Mouse (Mus musculus) heart, embryonic 16.5 days (tissue): ENCODE measurements around the gene Ecd. TPM values are rescaled to one million over a fixed set of nuclear protein-coding genes. Genes with fewer than 3 reads are reported as not detected.

Experiments
- ATAC-seq: fragments of 200-750 bp; cut with Nextera tagmentation; replicated peaks from 2 replicates; pipeline ENCODE4 v1.8.0; 2017; ENCODE audit warnings: moderate number of reproducible peaks; ENCODE audit not compliant: insufficient read depth, low FRiP score; ENCODE audit errors: extremely low read depth
- H3K27ac ChIP-seq: fragments of 300-500 bp; sonication (generic); 2 replicates; pipeline ENCODE4 v1.5.1; 2014; ENCODE audit warnings: mild to moderate bottlenecking, low read length, control low read depth, moderate library complexity
- H3K27me3 ChIP-seq: fragments of 300-500 bp; sonication (generic); 2 replicates; pipeline ENCODE4 v1.6.1; 2014; ENCODE audit warnings: low read length, mixed read lengths; ENCODE audit not compliant: control insufficient read depth, insufficient read depth
- H3K36me3 ChIP-seq: fragments of 300-500 bp; sonication (generic); 2 replicates; pipeline ENCODE4 v1.6.1; 2014; ENCODE audit not compliant: control insufficient read depth, insufficient read depth
- H3K4me1 ChIP-seq: fragments of 300-500 bp; sonication (generic); 2 replicates; pipeline ENCODE4 v1.6.1; 2014; ENCODE audit warnings: low read length, mixed read lengths; ENCODE audit not compliant: control insufficient read depth, insufficient read depth
- H3K4me2 ChIP-seq: fragments of 300-500 bp; sonication (generic); 2 replicates; pipeline ENCODE4 v1.6.1; 2014; ENCODE audit warnings: low read depth, mild to moderate bottlenecking, control low read depth, low read length
- H3K4me3 ChIP-seq: fragments of 300-500 bp; sonication (generic); 2 replicates; pipeline ENCODE4 v1.5.1; 2014; ENCODE audit warnings: mild to moderate bottlenecking, control low read depth, low read length
- H3K9ac ChIP-seq: fragments of 300-500 bp; sonication (generic); 2 replicates; pipeline ENCODE4 v1.6.1; 2014; ENCODE audit warnings: low read length, control low read depth
- H3K9me3 ChIP-seq: fragments of 300-500 bp; sonication (generic); replicated peaks from 2 replicates; pipeline ENCODE4 v1.6.1; 2016; ENCODE audit warnings: low read length; ENCODE audit not compliant: control insufficient read depth
- WGBS: fragments of 180-500 bp; shearing (Covaris S2); extraction: QIAGEN DNeasy Blood & Tissue Kit; methylation state at CpG from one replicate; pipeline ENCODE4 v1.1.7; 2014; 5-methylcytosine and 5-hydroxymethylcytosine counted together
- polyA plus RNA-seq: library from polyadenylated mRNA; unstranded; fragments of >200 nt; fragmentation: Nextera tagmentation; extraction: Ambion mirVana; gene quantifications from 2 replicates; pipeline ENCODE4 v1.2.1, GENCODE M21; 2015

Gene Ecd
- polyA plus RNA-seq, 1 experiment from 2014 or later, result 35.8 TPM

DNA sequence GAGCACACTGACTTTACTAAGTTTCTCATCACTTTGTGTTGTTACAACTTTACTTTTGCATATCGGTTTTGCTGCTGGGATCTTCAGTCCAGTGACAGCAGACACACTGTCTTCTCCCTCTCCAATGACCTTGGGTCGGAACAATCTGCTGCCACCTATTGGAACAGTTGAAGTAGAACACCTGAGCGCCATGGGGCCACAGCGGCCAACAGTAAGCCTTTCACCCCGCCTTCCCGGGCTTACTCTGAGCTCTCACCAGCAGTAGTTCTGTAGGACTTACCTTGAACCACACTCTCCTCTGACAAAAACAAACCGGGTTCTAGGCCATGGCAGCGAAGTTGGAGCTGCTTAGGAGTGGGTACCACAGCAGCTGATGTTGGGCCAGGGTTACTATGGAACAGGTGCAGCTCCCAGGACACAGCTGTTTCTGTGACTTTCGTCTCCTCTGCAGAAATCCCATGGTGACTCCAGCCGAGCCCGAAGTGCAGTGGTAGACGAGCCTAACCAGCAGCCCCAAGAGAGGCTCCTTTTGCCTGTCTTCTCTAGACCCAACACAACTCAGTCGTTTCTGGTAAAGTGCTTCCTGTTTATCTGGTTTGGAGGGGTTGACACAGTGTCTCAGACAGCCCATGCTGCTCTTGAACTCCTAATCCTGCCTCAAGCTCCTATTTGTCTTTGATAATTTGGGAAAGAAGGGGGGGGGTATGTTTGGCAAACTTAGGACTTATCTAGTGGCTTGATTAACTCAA, 30.6 kb upstream of the Ecd start:
- Histone ChIP-seq H3K4me3 (peak overlapping the region; percentile 3; the same call in 1 of the 2 replicates), H3K4me1 (peaks cover 15% of the 10 kb centered on the region), H3K36me3 (peaks cover 29% of the 10 kb centered on the region; the same call in 1 of the 2 replicates), H3K9ac (0 out of 2 replicates have a peak overlapping the region, but pooled peaks have one; percentile 26), H3K4me2 (peak overlapping the region; percentile 36), H3K9me3 (no peaks in the 10 kb centered on the region), H3K27ac (peak overlapping the region; percentile 32; the same call in 1 of the 2 replicates), H3K27me3 (no peaks in the 10 kb centered on the region)
- WGBS, result 28% methylated on average over 13 of the region's 13 CpGs
- peak; percentile 78 for ATAC-seq

DNA sequence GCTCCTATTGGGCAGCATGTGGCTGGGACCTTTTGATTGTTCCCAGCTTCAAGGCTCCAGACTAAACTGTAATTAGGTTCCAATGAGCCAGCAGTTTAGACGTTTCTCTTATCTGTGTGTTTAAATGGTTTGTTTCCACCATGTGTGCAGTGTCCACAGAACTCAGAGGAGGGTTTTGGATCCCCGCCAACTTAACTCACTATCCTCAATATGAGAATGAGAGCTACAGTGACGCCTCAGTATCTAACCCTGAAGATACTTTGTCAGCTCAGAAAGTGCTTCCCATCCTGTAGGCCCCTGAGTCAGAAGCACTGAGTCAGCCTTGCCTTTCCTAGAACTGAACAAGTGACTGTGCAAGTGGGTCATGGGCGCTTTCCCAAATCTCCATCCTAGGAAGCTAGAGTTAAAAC, 29.2 kb upstream of the Ecd start:
- WGBS, result 44% methylated on average over 4 of the region's 4 CpGs
- Histone ChIP-seq H3K27ac (peak overlapping the region; percentile 30), H3K9ac (no peak overlapping the region), H3K4me1 (peaks cover 15% of the 10 kb centered on the region), H3K4me3 (no peak overlapping the region), H3K27me3 (no peaks in the 10 kb centered on the region), H3K4me2 (no peak overlapping the region), H3K36me3 (peaks cover 19% of the 10 kb centered on the region; the same call in 1 of the 2 replicates), H3K9me3 (no peaks in the 10 kb centered on the region)
- ATAC-seq, result peak; percentile 42; the same call in 1 of the 2 replicates

DNA sequence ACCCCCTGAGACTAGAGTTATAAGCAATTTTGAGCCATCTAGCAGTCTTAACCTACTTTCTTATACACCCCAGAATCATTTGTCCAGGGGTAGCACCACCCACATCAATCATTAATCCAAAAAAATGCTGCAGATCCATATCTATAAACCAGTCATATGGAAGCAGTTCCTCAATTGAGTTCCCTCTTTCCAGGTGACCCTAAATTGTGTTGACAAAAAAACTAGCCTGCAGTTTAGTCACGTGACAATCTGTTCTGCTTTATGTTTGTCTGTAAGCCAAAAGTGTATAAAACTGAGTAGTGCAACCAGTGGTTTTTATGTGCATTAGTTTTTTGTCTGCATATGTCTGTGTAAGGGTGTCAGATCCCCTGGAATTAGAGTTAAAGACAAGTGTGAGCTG, 23.9 kb upstream of the Ecd start:
- Histone ChIP-seq H3K9me3 (no peaks in the 10 kb centered on the region), H3K9ac (no peak overlapping the region), H3K27me3 (no peaks in the 10 kb centered on the region), H3K36me3 (peaks cover 13% of the 10 kb centered on the region; the same call in 1 of the 2 replicates), H3K4me3 (no peak overlapping the region), H3K4me2 (no peak overlapping the region), H3K27ac (no peak overlapping the region), H3K4me1 (peaks cover 4% of the 10 kb centered on the region)
- 83% methylated on average over 1 of the region's 1 CpGs for WGBS
- ATAC-seq, result no peak

DNA sequence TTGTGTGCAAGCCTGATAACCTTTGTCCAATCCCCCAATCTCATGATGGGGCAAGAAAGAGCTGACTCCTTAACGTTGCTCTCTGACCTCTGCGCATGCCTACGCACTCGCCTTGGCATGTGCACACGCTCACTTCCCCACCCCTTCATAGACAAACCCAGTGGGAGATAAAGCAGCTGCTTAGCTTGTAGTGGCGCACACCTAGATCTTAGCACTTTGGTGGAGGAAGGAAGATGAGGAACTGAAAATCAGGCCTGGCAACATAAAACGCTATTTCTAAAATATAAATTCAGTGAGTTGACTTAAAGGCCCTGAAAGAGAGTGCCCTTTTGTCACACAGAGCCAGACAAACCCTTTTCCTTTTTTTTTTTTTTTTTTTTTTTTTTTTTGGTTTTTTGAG, 22.9 kb upstream of the Ecd start:
- 79% methylated on average over 7 of the region's 7 CpGs for WGBS
- Histone ChIP-seq H3K9ac (no peak overlapping the region), H3K9me3 (no peaks in the 10 kb centered on the region)

DNA sequence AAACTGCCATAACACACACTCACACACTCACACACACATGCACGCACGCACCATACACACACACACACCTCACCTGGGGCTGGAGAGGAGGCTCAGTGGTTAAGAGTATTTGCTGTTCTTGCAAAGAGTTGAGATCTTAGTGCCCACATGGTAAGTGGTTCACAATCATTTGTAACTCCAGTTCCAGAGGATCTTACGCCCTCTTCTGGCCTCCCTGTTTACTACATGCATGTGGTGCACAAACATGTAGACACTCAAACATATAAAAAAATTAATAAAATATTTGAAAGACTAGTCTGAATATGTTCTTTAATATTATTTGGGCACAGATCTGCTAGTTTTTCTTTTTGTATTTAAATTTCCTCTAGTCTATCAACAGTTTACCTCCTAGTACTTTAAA, 20.4 kb upstream of the Ecd start:
- 94% methylated on average over 3 of the region's 3 CpGs for WGBS
- Histone ChIP-seq H3K9me3 (no peaks in the 10 kb centered on the region), H3K4me2 (no peak overlapping the region), H3K27ac (no peak overlapping the region), H3K9ac (no peak overlapping the region), H3K27me3 (no peaks in the 10 kb centered on the region), H3K4me1 (no peaks in the 10 kb centered on the region), H3K36me3 (peaks cover 10% of the 10 kb centered on the region), H3K4me3 (no peak overlapping the region)
- ATAC-seq, result no peak

More for the DNA sequence above, 22.9 kb upstream of the Ecd start:
- Histone ChIP-seq H3K4me3 (no peak overlapping the region), H3K4me2 (no peak overlapping the region), H3K27me3 (no peaks in the 10 kb centered on the region), H3K27ac (no peak overlapping the region), H3K4me1 (no peaks in the 10 kb centered on the region), H3K36me3 (peaks cover 9% of the 10 kb centered on the region; the same call in 1 of the 2 replicates)
- no peak for ATAC-seq

DNA sequence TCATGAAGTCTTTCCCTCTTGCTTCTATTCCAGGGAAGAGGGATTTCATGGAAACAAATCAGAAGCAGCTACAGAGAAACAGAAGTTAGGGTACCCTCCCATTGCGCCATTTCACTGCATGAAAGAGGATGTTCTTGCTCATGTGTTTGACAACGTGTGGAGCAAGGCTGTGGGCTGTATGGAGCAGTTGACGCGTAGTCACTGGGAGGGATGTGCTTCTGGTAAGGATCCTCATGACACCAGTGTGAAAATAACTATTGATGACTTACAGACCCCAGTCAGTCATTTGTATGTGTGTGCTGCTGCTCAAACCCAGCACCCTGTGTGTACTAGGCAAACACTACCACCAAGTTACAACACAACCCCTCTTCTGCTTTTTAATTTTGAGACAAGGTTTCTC, 15.3 kb upstream of the Ecd start:
- Histone ChIP-seq H3K27ac (no peak overlapping the region), H3K9ac (no peak overlapping the region), H3K9me3 (no peaks in the 10 kb centered on the region), H3K4me1 (no peaks in the 10 kb centered on the region), H3K36me3 (peaks cover 37% of the 10 kb centered on the region), H3K4me2 (no peak overlapping the region), H3K27me3 (no peaks in the 10 kb centered on the region), H3K4me3 (no peak overlapping the region)
- 86% methylated on average over 4 of the region's 4 CpGs for WGBS
- no peak for ATAC-seq

DNA sequence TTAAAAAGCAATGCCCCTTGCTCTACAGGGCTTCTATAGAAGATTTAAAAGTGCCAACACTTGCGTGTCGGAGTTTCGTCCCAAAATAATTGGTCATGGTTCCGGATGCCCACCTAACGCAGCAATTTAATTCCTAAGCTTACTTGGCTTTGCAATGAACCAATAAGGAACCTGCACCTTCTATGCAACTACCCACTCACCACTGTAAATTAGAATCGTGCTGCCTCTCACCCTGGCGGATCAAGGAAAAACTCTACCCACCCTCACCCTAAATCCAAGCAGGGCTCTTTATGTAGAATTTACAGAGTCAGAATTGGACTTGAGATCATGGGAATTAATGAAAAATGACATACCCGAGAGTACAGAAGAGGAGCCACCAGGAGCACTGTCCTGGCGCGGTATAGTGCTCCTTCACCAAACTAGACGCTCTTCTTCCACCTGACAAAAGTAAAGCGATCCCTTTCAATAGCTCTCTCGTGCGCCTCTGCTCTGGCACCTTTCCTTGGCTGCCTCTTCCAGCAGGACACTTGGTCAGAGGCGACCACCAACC, 405 bp downstream of the Ecd start:
- Histone ChIP-seq H3K4me2 (peak overlapping the region; percentile 93), H3K27me3 (no peaks in the 10 kb centered on the region), H3K4me3 (peak overlapping the region; percentile 92), H3K9me3 (no peaks in the 10 kb centered on the region), H3K9ac (peak overlapping the region; percentile 90), H3K36me3 (peaks cover 3% of the 10 kb centered on the region; the same call in 1 of the 2 replicates), H3K4me1 (peaks cover 9% of the 10 kb centered on the region; the same call in 1 of the 2 replicates), H3K27ac (peak overlapping the region; percentile 83)
- peak; percentile 39; the same call in 1 of the 2 replicates for ATAC-seq
- 3% methylated on average over 15 of the region's 15 CpGs for WGBS

DNA sequence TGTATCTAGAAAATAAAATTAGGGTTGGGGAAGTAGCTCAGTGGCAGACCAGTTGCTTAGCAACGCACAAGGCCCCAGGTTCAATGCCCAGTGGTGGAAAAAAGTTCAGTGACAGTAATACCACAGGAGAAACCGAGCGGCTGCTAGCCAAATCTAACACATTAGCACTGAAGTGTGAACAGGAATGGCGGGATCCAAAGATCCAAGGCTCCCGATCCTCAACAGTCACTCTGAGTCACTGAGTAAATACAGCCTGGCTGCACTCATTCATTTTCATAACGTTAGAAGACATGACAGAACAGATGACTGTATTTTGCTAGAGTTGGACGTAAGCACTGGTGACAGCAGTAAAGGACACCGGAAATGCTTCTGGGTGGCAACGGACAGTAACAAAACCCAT, 2.0 kb downstream of the Ecd start:
- H3K27me3 ChIP-seq, result no peaks in the 10 kb centered on the region
- H3K9me3 ChIP-seq, result no peaks in the 10 kb centered on the region
- H3K9ac ChIP-seq, result no peak overlapping the region
- no peak overlapping the region for H3K4me2 ChIP-seq
- WGBS, result 82% methylated on average over 9 of the region's 9 CpGs
- no peak for ATAC-seq
- H3K4me3 ChIP-seq, result no peak overlapping the region
- no peak overlapping the region for H3K27ac ChIP-seq
- peaks cover 9% of the 10 kb centered on the region; the same call in 1 of the 2 replicates for H3K4me1 ChIP-seq
- H3K36me3 ChIP-seq, result peaks cover 9% of the 10 kb centered on the region; the same call in 1 of the 2 replicates

DNA sequence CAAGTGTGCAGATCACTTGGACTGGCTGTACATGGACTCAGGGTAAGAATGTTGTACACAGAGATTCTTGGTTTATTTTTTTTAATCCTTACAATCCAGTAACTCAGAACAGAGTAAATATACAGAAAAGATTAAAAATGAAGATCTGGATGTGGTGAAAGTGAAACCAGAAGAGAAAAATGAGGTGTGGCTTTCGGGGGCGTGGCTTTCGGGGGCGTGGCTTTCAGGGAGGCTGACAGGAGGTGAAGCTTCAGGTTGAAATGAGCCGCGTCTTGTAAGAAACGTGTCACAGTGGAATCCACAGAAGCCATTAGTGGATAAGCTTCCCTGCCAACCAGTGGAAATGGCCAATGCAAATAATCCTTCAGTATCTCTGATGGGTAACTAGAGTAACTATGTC, 7.1 kb downstream of the Ecd start:
- Histone ChIP-seq H3K9me3 (0 out of 2 replicates have a peak, but pooled peaks cover 2% of the 10 kb centered on the region), H3K4me2 (no peak overlapping the region), H3K27me3 (no peaks in the 10 kb centered on the region), H3K9ac (no peak overlapping the region), H3K4me3 (no peak overlapping the region), H3K36me3 (peaks cover 33% of the 10 kb centered on the region), H3K4me1 (no peaks in the 10 kb centered on the region), H3K27ac (no peak overlapping the region)
- ATAC-seq, result no peak
- 61% methylated on average over 7 of the region's 7 CpGs for WGBS
